Mouse (Mus musculus): Measurements from ENCODE around the gene Tbx5. TPM values are rescaled to one million over a fixed set of nuclear protein-coding genes. Genes with fewer than 3 reads are reported as not detected.

The Tbx5 gene
- polyA plus RNA-seq, 1 experiment from 2014 or later, result not detected

DNA sequence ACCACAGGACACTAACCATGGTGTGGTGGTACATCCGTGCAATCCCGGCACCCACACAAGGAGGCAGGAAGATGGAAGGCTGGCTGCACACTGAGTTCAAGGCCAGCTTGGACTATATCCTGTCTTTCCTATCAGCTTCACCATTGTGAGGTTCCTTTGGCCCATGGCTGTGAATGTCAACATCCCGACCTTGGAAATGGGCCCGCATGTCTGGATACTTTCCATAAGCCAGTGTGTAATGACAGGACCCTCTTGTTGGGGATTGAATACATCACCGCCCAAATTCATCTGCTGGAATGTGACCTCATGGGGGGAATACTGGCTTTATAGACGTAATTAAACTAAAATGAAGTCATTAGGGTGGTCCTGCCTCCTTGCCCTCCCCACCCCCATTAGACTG is 12.0 kb upstream of the Tbx5 start:
- ChIA-PET POLR2A (no interaction called here), CTCF (interaction anchor here (1.4 kb wide), 1 partner anchor 282 kb away, joined by 3 read pairs; no protein-coding TSS in a partner anchor)
- in situ Hi-C loops (cut with MboI; ENCODE audit: low pct_unique_long_range_greater_than_20kb), result no loop called here
- no peak for ATAC-seq
- DNase-seq (ENCODE audit: low read depth, low spot score), result no peak
- TF ChIP-seq CTCF (IDR thresholded peaks at IDR 0.05), result no peak
- H3K27me3 ChIP-seq, result peaks cover 18% of the 10 kb centered on the region

DNA sequence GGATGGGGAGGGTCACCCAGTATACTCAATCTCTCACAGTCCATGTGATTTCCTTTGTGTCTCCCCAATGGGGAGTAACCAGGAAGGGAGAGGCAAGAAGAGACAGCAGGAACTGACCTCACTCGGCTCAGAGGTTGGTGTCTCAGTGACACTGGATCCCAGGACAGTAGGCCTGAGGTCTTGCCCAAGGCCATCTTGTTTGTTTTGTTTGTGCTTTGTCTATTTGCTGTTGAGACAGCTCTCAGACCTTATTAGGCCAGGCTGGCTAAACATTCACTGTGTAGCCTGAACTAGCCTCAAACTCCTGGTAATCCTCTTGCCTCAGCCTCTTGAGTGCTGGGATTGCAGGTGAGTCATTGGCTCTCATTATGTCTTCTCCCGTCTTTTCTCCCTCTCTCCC is 11.0 kb upstream of the Tbx5 start:
- CTCF ChIA-PET, result no interaction called here
- POLR2A ChIA-PET, result no interaction called here
- TF ChIP-seq CTCF (IDR thresholded peaks at IDR 0.05), result no peak
- in situ Hi-C loops (cut with MboI; ENCODE audit: low pct_unique_long_range_greater_than_20kb), result no loop called here
- DNase-seq (ENCODE audit: low read depth, low spot score) (no peak), ATAC-seq (no peak)
- peaks cover 18% of the 10 kb centered on the region for H3K27me3 ChIP-seq

DNA sequence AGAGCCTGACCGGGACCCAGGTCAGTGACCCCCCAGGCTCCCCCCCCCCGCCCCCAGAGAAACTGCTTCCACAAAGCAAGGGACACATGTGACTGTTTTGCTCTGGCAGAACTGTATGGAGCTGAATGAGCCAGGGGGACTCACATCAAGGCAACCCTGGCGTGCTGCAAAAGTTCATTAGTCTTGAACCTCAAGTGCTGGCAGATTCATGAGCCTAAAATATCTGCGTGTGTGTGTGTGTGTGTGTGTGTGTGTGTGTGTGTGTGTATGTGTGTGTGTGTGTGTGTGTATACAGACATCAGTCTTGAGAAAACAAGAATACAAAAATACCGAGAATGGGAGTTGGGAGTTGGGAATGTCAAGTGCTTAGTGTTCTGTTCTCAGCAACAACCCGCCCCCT is 5.1 kb upstream of the Tbx5 start:
- POLR2A ChIA-PET, result no interaction called here
- in situ Hi-C loops (cut with MboI; ENCODE audit: low pct_unique_long_range_greater_than_20kb), result no loop called here
- no peak for TF ChIP-seq CTCF (IDR thresholded peaks at IDR 0.05)
- CTCF ChIA-PET, result no interaction called here
- DNase-seq (ENCODE audit: low read depth, low spot score) (no peak), ATAC-seq (no peak)
- peaks cover 34% of the 10 kb centered on the region for H3K27me3 ChIP-seq

DNA sequence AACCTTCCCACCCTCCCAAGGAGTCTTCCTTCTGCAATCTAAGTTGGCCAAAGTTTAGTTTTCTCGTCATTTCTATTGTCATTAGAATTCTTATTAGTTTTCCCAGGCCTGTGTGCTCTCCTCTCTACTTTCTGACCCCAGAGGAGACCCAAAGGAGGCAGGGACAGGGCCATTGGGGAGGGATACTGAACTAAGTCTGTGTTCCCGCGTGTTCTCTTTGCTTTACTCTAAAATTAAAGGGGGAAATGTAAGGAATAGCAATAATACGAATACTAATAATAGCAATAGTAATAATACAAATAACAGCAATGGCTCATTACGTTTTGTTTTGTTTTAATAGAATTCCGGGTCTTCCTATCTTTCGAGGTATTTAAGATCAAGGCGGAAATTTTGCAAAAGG is 1.9 kb upstream of the Tbx5 start:
- ChIA-PET CTCF (no interaction called here), POLR2A (no interaction called here)
- H3K27me3 ChIP-seq, result peaks cover 43% of the 10 kb centered on the region
- DNase-seq (ENCODE audit: low read depth, low spot score) (no peak), ATAC-seq (no peak)
- in situ Hi-C loops (cut with MboI; ENCODE audit: low pct_unique_long_range_greater_than_20kb), result no loop called here
- TF ChIP-seq CTCF (IDR thresholded peaks at IDR 0.05), result no peak

DNA sequence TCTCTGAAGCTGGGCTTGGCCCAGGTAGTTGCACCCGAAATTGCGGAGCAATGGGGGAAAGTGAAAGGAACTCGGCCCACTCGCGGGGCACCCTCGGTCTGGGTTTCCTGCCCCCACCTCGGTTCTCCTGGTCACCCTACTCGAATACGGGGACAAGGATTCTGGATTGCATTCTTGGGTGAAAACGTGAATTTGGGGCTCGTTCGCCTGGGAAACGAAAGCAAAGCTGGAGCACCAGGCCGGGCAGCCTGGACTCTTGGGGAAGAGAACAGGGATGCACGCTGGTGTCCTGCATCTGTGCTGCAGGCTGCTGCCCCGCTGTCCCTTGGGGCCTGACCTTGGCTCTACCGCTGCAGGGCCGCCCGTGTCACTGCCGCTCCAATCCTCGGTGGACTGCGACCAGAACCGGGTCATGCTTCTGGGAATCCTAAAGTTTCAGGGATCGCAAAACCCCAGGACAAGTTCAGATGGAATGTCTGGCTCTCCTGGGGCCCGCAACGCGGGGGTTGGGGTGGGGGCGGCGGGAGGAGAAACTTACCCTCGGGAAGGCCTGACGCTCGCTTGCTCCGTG is 1.2 kb upstream of the Tbx5 start:
- in situ Hi-C loops (cut with MboI; ENCODE audit: low pct_unique_long_range_greater_than_20kb), result no loop called here
- DNase-seq (ENCODE audit: low read depth, low spot score), result no peak
- no peak for ATAC-seq
- H3K27me3 ChIP-seq, result peaks cover 48% of the 10 kb centered on the region
- ChIA-PET POLR2A (no interaction called here), CTCF (no interaction called here)
- TF ChIP-seq CTCF (IDR thresholded peaks at IDR 0.05), result no peak

DNA sequence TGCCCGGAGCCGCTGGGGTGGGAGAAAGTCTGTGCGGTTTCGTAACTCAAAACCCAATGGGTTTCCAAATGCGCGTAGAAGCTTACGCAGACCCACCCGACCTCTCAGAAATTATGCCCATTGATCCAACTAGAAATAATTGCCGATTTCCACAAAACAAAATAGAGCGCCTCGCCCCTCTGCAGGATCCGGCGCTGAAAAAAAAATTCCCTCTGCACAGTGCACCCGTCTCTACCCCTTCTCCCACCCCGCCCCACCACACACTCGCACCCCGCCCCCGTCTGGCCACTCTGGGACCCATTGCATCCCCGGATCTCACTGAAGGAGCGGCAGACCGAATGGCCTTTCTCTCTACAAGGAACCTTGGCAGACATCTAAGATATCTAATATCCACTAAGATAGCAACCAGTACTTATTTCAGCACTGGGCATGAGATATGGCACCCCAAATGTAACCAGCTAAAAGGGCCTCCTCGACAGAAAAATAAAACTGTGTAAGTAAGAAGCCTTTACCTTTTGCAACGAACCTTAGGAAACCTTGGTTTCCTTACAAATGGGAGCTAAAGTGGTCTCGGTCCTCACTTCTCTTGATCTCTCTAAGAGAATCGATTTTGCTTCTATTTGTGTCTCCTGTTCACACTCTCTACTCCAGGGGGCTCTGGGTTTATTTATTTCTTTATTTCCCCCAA is 533 bp upstream of the Tbx5 start:
- no peak for DNase-seq (ENCODE audit: low read depth, low spot score)
- in situ Hi-C loops (cut with MboI; ENCODE audit: low pct_unique_long_range_greater_than_20kb), result no loop called here
- ChIA-PET POLR2A (no interaction called here), CTCF (no interaction called here)
- no peak for TF ChIP-seq CTCF (IDR thresholded peaks at IDR 0.05)
- H3K27me3 ChIP-seq, result peaks cover 54% of the 10 kb centered on the region
- ATAC-seq, result no peak

DNA sequence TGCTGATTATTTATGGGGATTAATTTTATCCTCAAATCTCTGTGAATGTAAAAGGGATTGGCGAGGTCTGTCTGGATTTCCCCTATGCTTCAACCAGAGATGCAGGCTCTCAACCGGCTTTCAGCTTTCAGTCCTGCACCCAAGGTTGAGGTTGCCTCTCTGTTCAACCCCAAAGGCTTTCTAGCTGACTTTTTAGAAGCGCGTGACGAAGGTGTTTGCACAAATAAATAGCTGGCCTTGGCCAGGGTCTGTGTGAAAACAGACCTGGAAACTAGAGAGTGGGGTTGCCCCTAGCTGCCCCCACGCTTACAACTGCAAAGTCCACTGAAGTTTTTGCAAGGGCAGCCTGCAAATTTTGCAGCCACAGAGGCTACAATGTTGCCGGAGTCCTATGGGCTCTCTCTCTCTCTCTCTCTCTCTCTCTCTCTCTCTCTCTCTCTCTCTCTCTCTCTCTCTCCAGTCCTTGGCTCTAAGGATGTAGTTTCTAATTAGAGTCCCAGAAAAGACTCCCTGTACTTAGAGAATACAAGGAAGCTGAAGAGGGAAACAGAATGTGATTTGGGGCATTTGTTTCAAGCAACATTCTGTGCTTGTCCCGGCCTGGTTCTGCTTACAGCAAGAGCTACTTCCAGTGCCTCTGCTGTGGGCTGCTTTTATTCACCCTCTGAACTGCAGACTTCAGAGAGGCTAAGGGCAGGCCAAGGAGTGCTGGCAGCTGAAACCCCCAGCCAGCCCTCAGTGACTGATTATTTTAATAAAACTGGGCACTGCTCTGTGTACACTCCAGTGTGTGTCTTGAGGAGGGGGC is 959 bp downstream of the Tbx5 start:
- ChIA-PET POLR2A (no interaction called here), CTCF (no interaction called here)
- in situ Hi-C loops (cut with MboI; ENCODE audit: low pct_unique_long_range_greater_than_20kb), result no loop called here
- H3K27me3 ChIP-seq, result peaks cover 69% of the 10 kb centered on the region
- ATAC-seq, result no peak
- DNase-seq (ENCODE audit: low read depth, low spot score), result no peak
- no peak for TF ChIP-seq CTCF (IDR thresholded peaks at IDR 0.05)

DNA sequence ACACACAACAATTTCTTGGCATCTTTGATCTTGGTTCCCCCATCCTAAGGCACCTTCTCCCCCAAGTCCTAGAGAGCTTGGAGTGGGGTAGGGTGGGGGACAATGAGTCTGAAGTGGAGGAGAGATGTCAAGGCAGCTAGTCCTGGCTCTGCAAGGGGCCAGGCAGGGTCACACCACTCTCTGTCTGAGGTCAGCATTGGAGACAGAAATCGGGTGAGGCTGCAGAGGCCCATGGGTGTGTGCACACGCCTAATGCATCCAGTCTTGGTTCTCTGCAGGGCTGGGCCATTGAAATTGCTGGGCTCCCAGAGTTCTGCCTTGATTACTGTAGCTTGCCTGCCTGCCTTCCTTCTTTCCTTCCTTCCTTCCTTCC is 1.5 kb downstream of the Tbx5 start:
- POLR2A ChIA-PET, result no interaction called here
- H3K27me3 ChIP-seq, result peaks cover 74% of the 10 kb centered on the region
- no peak for DNase-seq (ENCODE audit: low read depth, low spot score)
- CTCF ChIA-PET, result no interaction called here
- no peak for ATAC-seq
- in situ Hi-C loops (cut with MboI; ENCODE audit: low pct_unique_long_range_greater_than_20kb), result no loop called here
- TF ChIP-seq CTCF (IDR thresholded peaks at IDR 0.05), result no peak

DNA sequence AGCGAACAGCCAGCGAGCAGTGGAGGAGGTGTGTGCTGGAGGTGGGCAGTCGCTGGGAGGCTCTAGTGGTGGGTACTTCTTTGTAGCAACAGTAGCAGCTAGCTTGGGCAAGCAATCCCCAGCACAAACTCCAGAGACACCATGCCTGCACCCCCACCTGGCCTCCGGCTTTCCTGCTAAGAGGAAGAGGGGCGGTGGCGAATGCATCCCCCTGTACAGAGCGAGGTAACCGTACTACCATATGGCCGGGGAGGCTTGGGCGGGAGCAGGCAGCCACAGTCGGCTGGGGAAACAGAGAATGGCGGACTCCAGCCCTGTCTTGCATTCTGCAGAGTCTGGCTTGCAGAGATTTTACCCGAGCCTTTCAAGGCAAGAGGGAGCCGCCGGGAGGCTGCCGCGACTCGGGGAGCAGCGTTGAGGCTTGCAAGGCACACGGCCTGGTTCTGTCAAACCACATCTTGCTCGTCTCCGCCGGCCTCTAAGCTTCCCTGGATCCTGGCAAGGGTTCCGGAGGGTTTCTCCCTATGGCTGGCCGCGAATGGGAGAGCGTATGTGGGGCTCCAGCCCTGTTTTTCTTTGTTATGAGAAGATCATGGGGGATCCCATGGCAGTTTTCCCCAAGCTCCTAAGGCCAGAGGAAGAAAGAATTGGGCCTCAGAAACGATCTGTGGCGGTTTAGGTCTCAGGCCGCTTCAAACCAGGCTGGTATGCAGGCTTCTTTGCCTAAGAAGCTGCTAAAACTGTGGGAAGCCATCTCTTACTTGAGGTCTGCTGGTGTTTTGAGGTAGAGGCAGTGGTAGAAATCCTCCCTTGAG is 2.8 kb downstream of the Tbx5 start:
- ChIA-PET CTCF (no interaction called here), POLR2A (no interaction called here)
- H3K27me3 ChIP-seq, result peaks cover 82% of the 10 kb centered on the region
- no peak for TF ChIP-seq CTCF (IDR thresholded peaks at IDR 0.05)
- in situ Hi-C loops (cut with MboI; ENCODE audit: low pct_unique_long_range_greater_than_20kb), result no loop called here
- DNase-seq (ENCODE audit: low read depth, low spot score) (no peak), ATAC-seq (no peak)

DNA sequence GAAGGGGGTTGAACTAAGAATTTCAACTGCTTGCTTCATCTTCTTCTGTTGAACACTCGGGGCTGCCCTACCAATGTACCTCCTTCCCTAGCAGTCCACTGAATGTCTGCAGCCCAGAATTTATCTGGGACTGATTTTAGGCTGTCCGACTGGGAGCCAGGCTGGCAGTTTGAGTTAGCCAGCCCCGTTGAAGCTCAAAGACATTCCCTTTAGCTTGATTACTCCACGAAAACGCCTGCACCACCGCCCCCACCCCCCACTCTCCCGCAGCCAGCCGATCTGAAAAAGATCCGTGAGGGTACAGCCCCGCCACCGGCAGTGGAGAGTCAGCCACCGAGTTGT is 3.4 kb downstream of the Tbx5 start:
- ATAC-seq (no peak), DNase-seq (ENCODE audit: low read depth, low spot score) (no peak)
- in situ Hi-C loops (cut with MboI; ENCODE audit: low pct_unique_long_range_greater_than_20kb), result no loop called here
- TF ChIP-seq CTCF (IDR thresholded peaks at IDR 0.05), result no peak
- H3K27me3 ChIP-seq, result peaks cover 80% of the 10 kb centered on the region
- POLR2A ChIA-PET, result no interaction called here
- CTCF ChIA-PET, result no interaction called here
